Mouse (Mus musculus): Measurements from ENCODE around the gene Ephb1.

Gene Ephb1

DNA sequence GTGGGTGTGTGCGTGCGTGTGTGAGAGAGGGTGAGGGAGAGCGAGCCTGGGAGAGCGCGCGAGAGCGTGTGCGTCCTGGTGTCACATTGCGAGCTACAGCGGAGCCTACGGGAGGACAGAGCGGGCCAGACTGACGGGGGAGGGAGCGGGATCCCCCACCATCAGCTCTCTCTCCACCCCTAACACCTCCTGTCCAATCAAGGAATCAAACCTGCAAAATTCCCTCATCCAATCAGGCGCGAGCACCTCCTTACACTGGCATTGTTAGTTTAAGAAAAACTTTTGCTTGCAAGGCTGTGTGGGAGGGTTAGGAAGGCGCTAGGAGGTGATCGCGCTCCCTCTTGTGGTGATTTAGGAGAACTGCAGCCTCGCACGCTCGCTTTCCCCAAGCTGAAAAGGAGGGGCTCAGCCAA lies at the start of gene Ephb1:
Gene Ephb1, minus strand, starts transcription at position 133 of the 413 bp plus-strand sequence.
- DNase-seq (ENCODE audit: low spot score): peak; percentile 94

DNA sequence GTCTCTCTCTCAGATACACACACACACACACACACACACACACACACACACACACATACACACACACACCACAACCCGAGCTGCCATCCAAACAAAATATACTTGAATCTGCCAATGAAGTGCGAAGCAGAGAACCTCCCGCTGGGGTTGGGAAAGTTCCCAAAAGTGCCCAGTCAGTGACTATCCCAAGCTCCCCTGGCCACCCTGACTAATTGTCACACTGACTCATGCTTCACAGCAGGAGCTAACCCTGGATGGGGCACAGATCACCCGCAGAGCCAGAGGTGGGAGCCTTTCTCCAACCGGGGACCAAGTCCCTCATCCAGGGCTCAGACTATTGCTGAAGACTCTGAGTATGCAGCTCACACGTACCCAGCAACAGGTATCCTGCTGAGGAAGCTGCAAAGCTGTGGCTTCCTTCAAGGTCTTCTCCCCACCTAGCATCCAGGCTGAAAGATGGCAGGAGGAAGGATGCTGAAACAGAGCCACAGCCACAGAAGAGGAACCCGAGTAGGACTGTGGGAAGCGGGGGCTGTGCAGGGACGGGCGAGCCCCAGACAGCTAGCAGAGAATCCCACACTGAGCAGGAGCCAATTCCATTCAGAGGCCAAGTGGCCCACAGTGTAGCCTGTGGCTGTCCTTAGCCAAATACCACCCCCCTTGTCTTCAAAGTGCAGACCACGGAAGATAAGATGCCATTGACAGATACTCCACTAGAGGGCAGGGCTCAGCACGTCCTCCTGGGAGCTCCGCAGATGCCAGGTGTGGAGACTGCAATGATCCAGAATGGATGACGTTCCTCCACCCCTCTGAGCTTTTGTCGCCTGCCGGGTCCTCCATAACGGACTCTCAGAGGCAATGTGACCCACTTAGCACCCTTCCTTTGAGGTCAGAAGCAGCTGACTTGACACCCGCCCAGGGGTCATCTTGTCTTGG lies 48.9 kb upstream of the Ephb1 start:
- peak; percentile 83 for DNase-seq (ENCODE audit: low spot score)

DNA sequence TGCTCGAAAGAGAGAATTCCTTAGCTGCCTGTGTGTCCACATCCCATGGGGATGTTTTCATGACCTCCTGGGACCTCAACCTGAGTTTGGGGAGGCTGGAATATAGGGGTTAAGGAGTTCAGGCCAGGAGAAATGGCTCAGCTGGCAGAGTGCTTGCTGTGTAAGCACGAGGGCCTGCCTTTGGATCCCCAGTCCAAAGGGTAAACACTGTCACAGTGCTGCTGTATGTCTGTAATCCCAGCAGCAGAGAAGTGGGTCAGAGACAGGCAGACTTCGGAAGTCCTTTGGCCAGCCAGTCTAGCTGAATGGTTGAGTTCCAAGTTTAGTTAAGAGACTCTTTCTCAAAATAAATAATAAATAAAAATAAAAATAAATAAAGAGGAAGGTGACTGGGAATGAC lies 48.2 kb upstream of the Ephb1 start:
- no peak for DNase-seq (ENCODE audit: low spot score)

DNA sequence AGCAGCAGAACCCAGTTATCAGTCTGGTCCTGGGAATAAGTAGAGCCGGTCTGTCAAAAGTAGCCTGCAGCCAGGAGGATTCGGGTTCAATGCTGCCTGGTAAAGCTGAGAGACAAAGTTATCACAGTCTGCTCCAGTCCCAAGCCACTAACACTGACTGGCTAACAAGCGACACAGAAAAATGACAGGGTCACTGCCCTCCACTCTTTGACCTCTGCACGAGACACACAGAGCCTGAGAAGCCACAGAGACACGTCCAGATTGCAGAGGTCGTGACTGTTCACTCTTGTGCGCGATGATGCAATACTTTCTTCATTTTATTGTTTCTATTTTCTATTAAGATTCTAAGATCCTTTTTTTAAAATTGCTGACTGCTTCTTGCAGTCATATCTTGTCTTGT lies 33.8 kb upstream of the Ephb1 start:
- DNase-seq (ENCODE audit: low spot score): no peak

DNA sequence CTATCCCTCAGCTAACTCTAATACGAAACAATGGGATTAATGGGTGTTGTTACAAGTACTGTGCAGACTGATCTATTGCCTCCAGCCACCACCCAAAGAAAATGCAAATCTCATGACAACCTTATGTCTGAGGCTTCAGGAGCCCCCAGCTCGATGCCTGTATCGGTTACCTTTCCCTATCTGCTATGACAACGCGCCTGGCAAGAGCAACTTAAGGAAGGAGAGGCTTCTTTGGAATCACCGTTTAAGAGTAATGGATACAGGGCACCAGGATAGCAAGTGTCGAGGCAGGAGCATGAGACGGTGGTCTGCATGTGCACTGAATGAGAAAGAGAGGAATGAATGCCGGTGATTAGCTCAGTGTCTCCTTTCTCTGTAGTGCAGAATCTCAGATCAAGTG lies 32.3 kb upstream of the Ephb1 start:
- DNase-seq (ENCODE audit: low spot score): no peak

DNA sequence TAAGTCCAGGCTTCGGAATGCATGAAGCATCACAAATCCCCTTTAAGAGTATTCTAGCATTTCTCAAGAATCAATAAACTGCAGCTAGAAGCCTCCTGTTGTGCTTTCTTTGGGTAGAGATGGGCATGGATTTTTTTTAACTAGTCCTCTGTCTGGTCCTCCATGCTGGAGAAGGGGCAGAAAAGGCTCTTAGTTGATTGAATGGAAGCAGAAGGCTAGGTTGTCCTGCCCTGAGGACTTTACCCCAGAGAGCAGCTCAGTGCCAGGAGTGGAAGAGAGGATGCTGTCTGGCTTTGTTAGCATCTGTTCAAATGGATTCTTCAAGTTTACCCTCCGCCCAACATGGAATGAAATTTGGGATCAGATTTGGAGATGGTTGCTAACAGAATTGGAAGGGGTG lies 25.7 kb upstream of the Ephb1 start:
- DNase-seq (ENCODE audit: low spot score): no peak

DNA sequence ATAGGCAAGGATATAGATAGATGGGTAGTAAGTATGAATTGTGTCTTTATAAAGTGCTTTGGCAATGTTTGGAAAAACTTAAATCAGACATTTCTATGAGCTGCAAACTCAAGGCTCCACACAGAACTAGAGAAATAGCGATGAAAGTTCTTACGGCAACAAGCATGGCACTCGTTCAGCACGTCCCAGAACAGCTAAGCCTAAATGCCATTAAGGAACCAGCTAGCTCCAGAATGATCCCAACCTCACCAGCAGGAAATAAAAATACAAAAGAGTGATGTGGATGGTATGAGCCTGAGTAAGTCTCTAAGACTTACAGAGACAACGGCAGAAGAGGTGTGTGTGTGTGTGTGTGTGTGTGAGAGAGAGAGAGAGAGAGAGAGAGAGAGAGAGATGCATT lies 20.2 kb upstream of the Ephb1 start:
- DNase-seq (ENCODE audit: low spot score): no peak

DNA sequence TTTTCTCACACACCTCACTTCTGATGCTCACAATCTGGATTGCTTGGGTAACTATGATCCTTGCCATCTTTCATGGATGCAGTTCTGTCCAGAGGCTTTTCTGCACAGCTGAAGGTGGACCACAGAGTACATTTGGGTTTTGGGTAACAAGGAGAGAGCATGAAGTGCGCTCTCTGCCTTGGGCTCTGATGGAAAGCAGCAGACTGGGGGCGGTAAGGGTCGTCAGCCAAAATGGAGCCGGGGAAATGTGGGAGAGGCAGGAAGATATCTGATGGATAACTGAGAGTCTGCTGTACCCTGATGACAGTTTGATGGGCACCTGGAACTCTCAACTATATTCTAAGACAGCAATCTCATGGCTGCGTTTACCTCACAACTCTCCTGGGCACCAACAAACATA lies 19.4 kb upstream of the Ephb1 start:
- DNase-seq (ENCODE audit: low spot score): no peak

DNA sequence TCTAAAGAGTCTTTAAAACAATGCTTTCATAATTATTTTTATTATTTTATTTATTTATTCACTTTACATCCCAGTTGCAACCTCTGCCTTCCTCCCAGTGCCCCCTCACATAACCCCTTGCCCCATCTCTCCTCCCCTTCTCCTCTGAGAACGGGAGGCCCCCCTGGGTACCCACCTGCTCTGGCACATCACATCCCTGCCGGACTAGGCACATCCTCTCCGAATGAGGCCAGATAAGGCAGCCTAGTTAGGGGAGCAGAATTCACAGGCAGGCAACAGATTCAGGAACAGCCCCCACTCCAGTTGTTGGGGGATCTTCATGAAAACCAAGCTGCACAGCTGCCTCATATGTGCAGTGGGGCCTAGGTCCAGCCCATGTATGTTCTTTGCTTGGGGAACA lies 17.4 kb upstream of the Ephb1 start:
- no peak for DNase-seq (ENCODE audit: low spot score)

DNA sequence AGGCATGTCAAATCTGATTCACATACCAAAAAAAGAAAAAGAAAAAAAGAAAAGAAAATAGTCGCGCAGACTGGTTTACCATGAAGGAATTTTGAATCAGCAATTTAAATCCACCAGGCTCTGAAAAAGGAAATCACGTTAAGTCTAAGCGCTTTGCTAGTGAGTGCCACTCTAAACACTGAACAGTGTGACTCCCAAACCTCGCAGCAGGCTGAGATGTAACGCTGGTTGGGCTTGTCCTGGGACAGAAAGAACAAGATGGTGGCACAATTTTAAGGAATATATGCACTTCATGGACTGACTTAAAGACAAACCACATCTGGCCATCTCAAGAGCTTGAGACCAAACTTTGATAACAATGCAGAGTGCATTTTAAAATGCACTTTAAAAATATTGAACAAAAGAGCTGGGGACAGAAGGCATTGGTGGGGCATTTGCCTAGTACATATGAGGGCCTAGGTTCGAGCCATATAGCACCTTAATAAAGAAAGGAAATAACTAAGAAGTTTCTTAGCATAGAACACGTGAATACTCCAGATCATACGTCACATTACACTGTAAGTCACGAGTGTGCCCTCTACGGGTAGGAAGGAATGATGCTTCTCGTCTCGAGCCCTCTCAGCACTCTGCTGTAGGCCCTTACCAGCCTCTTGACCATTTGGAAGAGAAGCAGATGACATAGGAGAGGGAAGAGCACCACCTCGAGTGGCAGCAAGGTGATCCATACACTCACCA lies 16.7 kb upstream of the Ephb1 start:
- DNase-seq (ENCODE audit: low spot score): no peak

DNA sequence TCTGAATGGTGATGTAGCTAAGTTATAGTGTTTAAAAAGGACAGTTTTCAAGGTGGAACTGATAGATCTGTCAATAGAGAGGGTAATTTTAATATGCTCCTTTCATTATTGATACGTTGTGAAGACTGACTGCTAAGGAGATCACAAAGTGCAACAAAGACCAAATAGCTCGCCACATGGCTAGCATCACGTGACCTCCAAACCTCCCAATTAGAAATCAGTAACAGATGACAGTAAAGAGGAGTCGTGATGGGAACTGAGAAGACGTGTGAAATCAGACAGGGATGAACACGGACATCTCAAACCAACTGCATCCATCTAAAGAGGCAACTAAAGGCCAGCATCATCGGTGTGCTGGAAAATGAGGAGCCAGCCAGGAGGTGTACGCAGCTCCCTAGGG lies 15.6 kb upstream of the Ephb1 start:
- DNase-seq (ENCODE audit: low spot score): no peak

DNA sequence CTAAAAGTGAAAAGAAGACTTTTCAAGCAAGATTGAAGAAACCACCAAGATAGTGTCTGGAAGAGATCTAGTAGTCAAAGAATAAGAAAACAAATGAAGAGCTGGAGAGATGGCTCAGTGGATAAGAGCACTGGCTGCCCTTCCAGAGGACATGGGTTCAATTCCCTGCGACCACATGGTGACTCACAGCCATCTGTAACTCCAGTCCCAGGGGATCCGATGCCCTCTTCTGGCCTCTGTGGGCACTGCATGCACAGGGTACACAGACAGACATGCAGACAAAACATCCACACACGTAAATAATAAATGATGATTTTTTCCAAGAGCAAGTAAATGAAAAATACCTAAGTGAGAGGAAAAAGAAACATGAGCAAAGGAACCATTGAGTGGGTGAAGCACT lies 14.6 kb upstream of the Ephb1 start:
- DNase-seq (ENCODE audit: low spot score): no peak

DNA sequence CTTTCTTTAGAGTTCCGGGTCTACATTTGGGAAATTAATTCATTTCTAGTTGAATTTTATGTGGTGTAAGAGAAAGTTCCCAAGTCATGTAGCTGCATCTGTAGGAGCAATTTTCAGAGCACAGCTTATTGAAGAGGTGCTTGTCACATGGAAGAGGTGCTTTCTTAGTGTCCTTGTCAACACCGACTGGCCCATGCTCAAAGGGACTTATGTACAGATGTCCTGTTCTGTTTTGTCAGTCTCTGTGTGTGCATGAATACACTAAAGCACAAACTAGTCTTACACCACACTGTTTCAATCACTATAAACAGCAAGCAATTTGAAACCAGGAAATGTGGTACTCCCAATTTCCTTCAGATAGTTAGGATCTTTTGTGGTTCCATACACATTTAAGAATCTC lies 13.3 kb upstream of the Ephb1 start:
- DNase-seq (ENCODE audit: low spot score): no peak

DNA sequence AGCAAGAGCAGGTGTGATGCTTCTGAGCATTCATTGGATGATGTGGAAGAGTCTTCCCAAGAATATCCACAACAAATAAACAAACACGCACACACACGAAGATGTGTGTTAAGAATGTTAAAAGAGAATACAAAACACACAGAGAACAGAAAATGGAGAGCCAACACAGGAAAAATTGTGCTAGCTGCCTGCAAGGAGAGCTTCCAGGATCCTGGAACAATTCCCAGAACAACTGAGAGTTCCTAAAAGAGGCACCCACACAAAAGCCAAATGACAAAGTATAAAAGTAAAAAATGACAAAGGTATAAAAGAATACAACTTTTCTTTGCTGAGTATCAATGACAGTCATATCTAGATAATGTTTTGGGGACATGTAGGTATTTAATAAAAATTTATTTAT lies 11.0 kb upstream of the Ephb1 start:
- DNase-seq (ENCODE audit: low spot score): no peak

DNA sequence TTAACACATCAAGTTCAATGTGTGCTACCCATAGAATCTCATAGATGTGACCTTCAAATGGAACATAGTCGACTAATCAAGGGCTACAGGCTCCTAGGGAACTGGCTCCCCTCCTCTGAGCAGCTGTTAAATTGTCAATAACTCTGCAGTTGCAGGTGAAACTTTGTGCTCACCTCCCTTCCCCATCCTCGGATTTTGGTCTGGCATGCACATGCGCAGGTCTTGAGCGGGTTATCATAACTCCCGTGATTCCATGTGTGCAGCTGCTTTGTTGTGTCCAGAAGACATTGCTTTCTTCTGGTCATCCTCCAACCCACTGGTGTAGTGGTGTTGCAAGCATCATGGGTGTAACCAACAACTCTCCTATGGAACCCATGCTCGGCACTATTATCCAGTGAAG lies 4.8 kb upstream of the Ephb1 start:
- DNase-seq (ENCODE audit: low spot score): no peak

DNA sequence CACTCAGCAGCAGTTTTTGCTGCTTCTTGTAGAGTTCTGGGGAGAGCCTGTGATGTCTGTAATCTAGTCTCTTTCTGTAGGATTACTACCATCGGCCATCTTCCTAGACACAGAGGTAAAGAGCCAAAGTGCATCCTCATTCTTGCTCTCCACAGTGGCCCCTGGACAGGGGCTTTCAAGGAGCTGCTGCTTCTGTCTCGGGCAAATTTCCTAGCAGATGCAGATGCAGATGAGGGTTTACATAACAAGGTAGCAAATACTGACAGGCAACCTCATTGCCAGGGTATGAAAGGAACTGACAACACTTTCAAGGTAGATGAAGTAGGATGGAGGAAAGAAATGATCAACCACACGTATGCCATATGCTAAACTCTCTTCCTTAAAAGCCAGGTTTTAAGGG lies 4.2 kb upstream of the Ephb1 start:
- no peak for DNase-seq (ENCODE audit: low spot score)

DNA sequence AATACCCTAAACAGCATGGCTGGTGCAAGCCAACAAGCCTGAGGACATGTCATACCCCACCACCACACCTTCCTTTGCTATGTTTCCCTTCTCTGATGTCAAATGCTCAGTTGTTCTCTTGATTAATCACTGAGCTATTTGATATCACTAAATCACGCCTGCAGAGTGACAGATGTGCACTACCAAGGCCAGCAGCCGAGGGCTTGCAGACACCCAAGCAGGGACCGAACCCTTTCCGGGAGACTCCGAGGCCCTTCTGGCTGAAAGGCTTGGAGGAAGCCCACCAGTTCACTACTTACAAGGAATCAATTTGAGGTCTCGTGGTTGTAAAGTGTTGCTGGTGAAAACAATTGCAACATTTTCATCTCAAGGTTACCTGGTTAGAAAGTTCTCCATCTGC lies 3.5 kb upstream of the Ephb1 start:
- DNase-seq (ENCODE audit: low spot score): no peak

DNA sequence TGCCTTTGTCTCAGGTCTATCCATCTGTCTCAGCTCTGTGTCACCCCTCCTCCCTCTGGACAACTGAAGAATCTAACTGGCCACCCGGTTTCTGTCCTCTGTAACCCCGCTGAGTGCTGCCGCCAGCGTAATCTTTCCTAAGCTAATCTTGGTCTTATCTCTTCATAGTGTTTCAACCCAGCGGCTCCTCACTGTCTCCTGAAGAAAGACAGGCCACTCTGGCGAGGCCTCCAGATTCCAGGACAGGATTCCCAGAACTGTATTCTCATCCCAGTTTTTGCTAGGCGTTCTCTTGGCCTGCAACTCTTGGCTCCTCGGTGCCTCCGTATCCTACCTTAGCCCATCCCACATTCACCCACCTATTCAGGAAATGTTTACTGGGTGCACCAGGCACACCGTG lies 2.0 kb upstream of the Ephb1 start:
- no peak for DNase-seq (ENCODE audit: low spot score)

DNA sequence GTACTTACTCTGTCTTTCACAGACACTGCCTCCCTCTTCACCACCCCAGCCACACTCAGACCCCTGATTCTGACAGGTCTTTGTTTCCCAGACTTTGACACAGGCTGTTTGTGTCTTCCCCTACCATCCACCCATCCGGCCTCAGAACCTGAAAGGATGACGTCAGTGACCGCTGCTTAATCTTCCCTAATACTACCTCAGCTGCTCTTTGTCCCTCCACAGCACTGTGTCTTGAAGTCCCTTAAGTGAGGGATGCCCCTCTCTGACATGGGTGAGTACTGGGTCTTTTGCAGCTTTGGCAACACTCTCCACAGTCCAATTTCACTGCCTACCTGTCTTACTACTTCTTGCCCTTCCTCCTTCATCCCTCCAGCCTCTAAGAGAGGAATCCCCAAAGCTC lies 1.2 kb upstream of the Ephb1 start:
- DNase-seq (ENCODE audit: low spot score): no peak

DNA sequence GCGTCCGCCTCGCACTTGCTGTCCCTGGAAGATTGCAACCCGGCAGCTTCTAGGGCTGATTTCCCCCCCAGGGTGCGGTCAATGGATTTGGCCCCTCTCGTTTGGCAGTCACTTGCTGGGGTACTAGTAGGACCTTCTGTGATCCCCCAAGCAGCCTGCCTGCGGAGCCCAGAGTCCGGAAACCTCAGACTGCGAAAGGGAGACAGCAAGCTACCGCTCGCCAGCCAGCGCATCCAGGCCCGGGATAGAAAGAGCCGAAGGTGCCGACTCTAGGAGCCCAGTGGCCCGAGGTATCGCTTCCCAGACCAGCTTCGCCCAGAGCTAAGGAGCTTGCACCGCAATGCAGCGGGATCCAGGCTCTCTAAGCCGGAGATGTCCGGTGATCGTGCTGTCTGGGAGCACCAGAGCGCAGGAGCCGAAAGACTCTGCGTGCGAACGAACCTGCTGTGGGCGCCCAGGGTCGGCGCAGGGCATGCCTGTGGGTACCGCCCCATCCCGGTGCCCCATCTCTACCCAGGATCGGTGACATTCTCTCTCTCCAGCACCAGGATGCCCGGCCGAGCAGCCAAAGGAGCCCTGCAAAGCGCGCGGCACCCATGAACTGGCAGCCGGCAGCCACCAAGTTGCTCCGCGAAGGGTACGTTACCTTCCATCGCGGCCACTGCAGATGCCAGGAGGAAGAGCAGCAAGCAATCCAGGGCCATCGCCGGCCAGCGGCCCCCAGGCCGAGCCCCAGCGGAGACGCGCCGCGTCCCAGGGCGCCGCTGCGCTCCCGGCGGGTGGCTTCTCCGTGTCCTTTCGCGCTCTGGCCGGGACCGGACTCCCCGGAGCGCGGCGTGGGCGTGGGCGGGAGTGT lies 629 bp downstream of the Ephb1 start:
- DNase-seq (ENCODE audit: low spot score): peak; percentile 61

DNA sequence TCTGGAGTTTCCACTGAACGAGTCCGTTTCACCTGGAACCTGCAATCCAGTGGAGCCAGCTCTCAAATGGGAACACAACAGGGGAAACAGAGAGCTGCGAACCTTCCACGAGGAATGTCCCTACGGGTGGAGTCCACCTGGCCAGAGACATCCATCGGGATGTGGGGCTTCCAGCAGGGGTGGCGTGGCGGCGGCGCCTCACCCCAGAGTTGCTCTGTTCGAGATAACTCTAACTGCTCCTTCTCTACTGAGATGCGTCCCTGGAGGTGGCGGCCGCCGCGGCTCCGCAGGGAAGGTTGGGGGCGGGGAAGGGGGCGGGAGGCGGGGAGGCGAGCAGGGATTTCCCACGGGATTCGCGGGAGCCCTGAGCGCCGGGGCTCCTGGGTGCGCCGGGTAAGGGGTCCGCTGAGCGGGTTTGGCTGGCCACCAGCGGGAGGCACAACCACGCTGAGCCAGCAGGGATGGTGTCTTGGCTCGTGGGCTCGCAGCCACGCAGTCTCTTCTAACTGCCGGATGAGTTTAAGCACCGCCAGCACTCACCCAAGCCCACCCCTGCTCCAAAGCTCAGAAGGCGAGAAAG lies 1.3 kb downstream of the Ephb1 start:
- DNase-seq (ENCODE audit: low spot score): no peak

Measured in retina, embryonic 14.5 days (tissue).